Mouse (Mus musculus): ENCODE measurements around the gene Akt3. TPM values are rescaled to one million over a fixed set of nuclear protein-coding genes. Genes with fewer than 3 reads are reported as not detected.

The Akt3 gene
- polyA plus RNA-seq, 1 experiment from 2014 or later: 23.7 TPM

- H3K4me1 ChIP-seq: peaks cover 46% of the 10 kb centered on the region
- H3K4me3 ChIP-seq: no peak overlapping the region
- H3K27me3 ChIP-seq (replicated peaks): no peaks in the 10 kb centered on the region
- 61% methylated on average over 6 of the region's 6 CpGs for WGBS
- no peak overlapping the region for H3K9ac ChIP-seq
- no peak for ATAC-seq (ENCODE audit: low FRiP score, low read depth)
- H3K27ac ChIP-seq: no peak overlapping the region
- no peaks in the 10 kb centered on the region for H3K36me3 ChIP-seq
- no peaks in the 10 kb centered on the region for H3K9me3 ChIP-seq
- H3K4me2 ChIP-seq (replicated peaks): no peak overlapping the region
These were observed 255.1 kb downstream of the Akt3 start for GRCm38 (mm10) chr1:177002951-177003350.

- no peak overlapping the region; the same call in 1 of the 2 replicates for H3K27ac ChIP-seq
- peak overlapping the region; percentile 8; the same call in 1 of the 2 replicates for H3K4me2 ChIP-seq (replicated peaks)
- no peaks in the 10 kb centered on the region for H3K36me3 ChIP-seq
- no peaks in the 10 kb centered on the region for H3K9me3 ChIP-seq
- ATAC-seq (ENCODE audit: low FRiP score, low read depth): peak; percentile 54
- peaks cover 72% of the 10 kb centered on the region for H3K4me1 ChIP-seq
- no peak overlapping the region for H3K4me3 ChIP-seq
- no peak overlapping the region for H3K9ac ChIP-seq
- WGBS: 7% methylated on average over 6 of the region's 6 CpGs
- no peaks in the 10 kb centered on the region for H3K27me3 ChIP-seq (replicated peaks)
These were observed 259.0 kb downstream of the Akt3 start for GRCm38 (mm10) chr1:176999011-176999410.

GRCm38 (mm10) chr1:176997711-176998689 is 260.0 kb downstream of the Akt3 start:
- H3K4me1 ChIP-seq: peaks cover 73% of the 10 kb centered on the region
- H3K36me3 ChIP-seq: no peaks in the 10 kb centered on the region
- H3K27me3 ChIP-seq (replicated peaks): no peaks in the 10 kb centered on the region
- ATAC-seq (ENCODE audit: low FRiP score, low read depth): peak; percentile 48
- H3K4me2 ChIP-seq (replicated peaks): peak overlapping the region; percentile 50
- 16% methylated on average over 33 of the region's 33 CpGs for WGBS
- no peaks in the 10 kb centered on the region for H3K9me3 ChIP-seq
- H3K27ac ChIP-seq: peak overlapping the region; percentile 54; the same call in 1 of the 2 replicates
- peak overlapping the region; percentile 26; the same call in 1 of the 2 replicates for H3K9ac ChIP-seq
- 0 out of 2 replicates have a peak overlapping the region, but pooled peaks have one; percentile 2 for H3K4me3 ChIP-seq

GRCm38 (mm10) chr1:176997254-176997653 is 260.7 kb downstream of the Akt3 start:
- 36% methylated on average over 6 of the region's 6 CpGs for WGBS
- Histone ChIP-seq H3K4me1 (peaks cover 78% of the 10 kb centered on the region), H3K4me2 (replicated peaks) (peak overlapping the region; percentile 50), H3K4me3 (no peak overlapping the region), H3K9ac (no peak overlapping the region), H3K9me3 (no peaks in the 10 kb centered on the region), H3K27ac (peak overlapping the region; percentile 54; the same call in 1 of the 2 replicates), H3K27me3 (replicated peaks) (no peaks in the 10 kb centered on the region), H3K36me3 (no peaks in the 10 kb centered on the region)
- no peak for ATAC-seq (ENCODE audit: low FRiP score, low read depth)

GRCm38 (mm10) chr1:176996630-176997201 is 261.3 kb downstream of the Akt3 start:
- H3K4me3 ChIP-seq: no peak overlapping the region

GRCm38 (mm10) chr1:176996166-176996565 is 261.8 kb downstream of the Akt3 start:
- Histone ChIP-seq H3K4me3 (no peak overlapping the region), H3K36me3 (no peaks in the 10 kb centered on the region), H3K27ac (no peak overlapping the region), H3K4me1 (peaks cover 74% of the 10 kb centered on the region), H3K4me2 (replicated peaks) (no peak overlapping the region), H3K9me3 (no peaks in the 10 kb centered on the region), H3K9ac (no peak overlapping the region), H3K27me3 (replicated peaks) (no peaks in the 10 kb centered on the region)
- no peak for ATAC-seq (ENCODE audit: low FRiP score, low read depth)
- 59% methylated on average over 3 of the region's 3 CpGs for WGBS

More at GRCm38 (mm10) chr1:176996630-176997201, 261.3 kb downstream of the Akt3 start:
- no peaks in the 10 kb centered on the region for H3K9me3 ChIP-seq
- no peak for ATAC-seq (ENCODE audit: low FRiP score, low read depth)
- H3K27ac ChIP-seq: peak overlapping the region; percentile 42; the same call in 1 of the 2 replicates
- no peaks in the 10 kb centered on the region for H3K27me3 ChIP-seq (replicated peaks)
- H3K36me3 ChIP-seq: no peaks in the 10 kb centered on the region
- WGBS: 26% methylated on average over 16 of the region's 16 CpGs
- H3K9ac ChIP-seq: no peak overlapping the region
- peaks cover 78% of the 10 kb centered on the region for H3K4me1 ChIP-seq
- H3K4me2 ChIP-seq (replicated peaks): peak overlapping the region; percentile 50; the same call in 1 of the 2 replicates

GRCm38 (mm10) chr1:176995419-176995775 is 262.6 kb downstream of the Akt3 start:
- peaks cover 72% of the 10 kb centered on the region for H3K4me1 ChIP-seq
- no peaks in the 10 kb centered on the region for H3K27me3 ChIP-seq (replicated peaks)
- H3K9me3 ChIP-seq: no peaks in the 10 kb centered on the region
- no peak overlapping the region for H3K4me3 ChIP-seq
- no peak for ATAC-seq (ENCODE audit: low FRiP score, low read depth)
- 75% methylated on average over 4 of the region's 4 CpGs for WGBS
- peak overlapping the region; percentile 63 for H3K27ac ChIP-seq
- H3K36me3 ChIP-seq: no peaks in the 10 kb centered on the region
- H3K9ac ChIP-seq: no peak overlapping the region
- 0 out of 2 replicates have a peak overlapping the region, but pooled peaks have one; percentile 9 for H3K4me2 ChIP-seq (replicated peaks)

GRCm38 (mm10) chr1:176994707-176995418 is 263.1 kb downstream of the Akt3 start:
- H3K4me2 ChIP-seq (replicated peaks): 0 out of 2 replicates have a peak overlapping the region, but pooled peaks have one; percentile 9
- 9% methylated on average over 11 of the region's 11 CpGs for WGBS
- H3K4me1 ChIP-seq: peaks cover 68% of the 10 kb centered on the region
- no peak overlapping the region for H3K4me3 ChIP-seq
- peak; percentile 19; the same call in 1 of the 2 replicates for ATAC-seq (ENCODE audit: low FRiP score, low read depth)
- no peak overlapping the region for H3K9ac ChIP-seq
- H3K27me3 ChIP-seq (replicated peaks): no peaks in the 10 kb centered on the region
- H3K9me3 ChIP-seq: no peaks in the 10 kb centered on the region
- no peaks in the 10 kb centered on the region for H3K36me3 ChIP-seq
- H3K27ac ChIP-seq: peak overlapping the region; percentile 63

- 8% methylated on average over 7 of the region's 7 CpGs for WGBS
- no peak overlapping the region for H3K4me2 ChIP-seq (replicated peaks)
- peak; percentile 65 for ATAC-seq (ENCODE audit: low FRiP score, low read depth)
- peaks cover 65% of the 10 kb centered on the region for H3K4me1 ChIP-seq
- no peak overlapping the region for H3K4me3 ChIP-seq
- H3K27ac ChIP-seq: peak overlapping the region; percentile 63
- H3K27me3 ChIP-seq (replicated peaks): no peaks in the 10 kb centered on the region
- no peak overlapping the region for H3K9ac ChIP-seq
- H3K9me3 ChIP-seq: no peaks in the 10 kb centered on the region
- no peaks in the 10 kb centered on the region for H3K36me3 ChIP-seq
These were observed 263.9 kb downstream of the Akt3 start for GRCm38 (mm10) chr1:176994087-176994486.

- Histone ChIP-seq H3K9ac (no peak overlapping the region), H3K27ac (peak overlapping the region; percentile 63), H3K4me1 (peaks cover 62% of the 10 kb centered on the region), H3K4me2 (replicated peaks) (no peak overlapping the region), H3K9me3 (no peaks in the 10 kb centered on the region), H3K36me3 (no peaks in the 10 kb centered on the region), H3K4me3 (no peak overlapping the region), H3K27me3 (replicated peaks) (no peaks in the 10 kb centered on the region)
- 75% methylated on average over 18 of the region's 18 CpGs for WGBS
- no peak for ATAC-seq (ENCODE audit: low FRiP score, low read depth)
These were observed 264.6 kb downstream of the Akt3 start for GRCm38 (mm10) chr1:176993141-176994010.

- 27% methylated on average over 8 of the region's 8 CpGs for WGBS
These were observed 265.5 kb downstream of the Akt3 start for GRCm38 (mm10) chr1:176992517-176992916.

More at GRCm38 (mm10) chr1:176992517-176992916, 265.5 kb downstream of the Akt3 start:
- Histone ChIP-seq H3K9ac (no peak overlapping the region), H3K9me3 (no peaks in the 10 kb centered on the region), H3K27me3 (replicated peaks) (no peaks in the 10 kb centered on the region), H3K4me3 (no peak overlapping the region), H3K4me1 (peaks cover 54% of the 10 kb centered on the region), H3K4me2 (replicated peaks) (no peak overlapping the region), H3K36me3 (no peaks in the 10 kb centered on the region), H3K27ac (no peak overlapping the region)
- ATAC-seq (ENCODE audit: low FRiP score, low read depth): no peak

Data from neural tube, embryonic 12.5 days (tissue).